Mouse (Mus musculus) CH12.LX (cell line): ENCODE results near the gene Fat2. TPM values are rescaled to one million over a fixed set of nuclear protein-coding genes. Genes with fewer than 3 reads are reported as not detected.

Experiments used
- DNase-seq: peaks from one replicate; pipeline ENCODE4 v3.0.0-alpha.2; 2013; ENCODE audit errors: extremely low read depth
- H3K27ac ChIP-seq: 2 replicates; pipeline ENCODE4 v1.5.1; 2012; ENCODE audit warnings: low read depth, mild to moderate bottlenecking, control low read depth, moderate library complexity; ENCODE audit not compliant: insufficient read depth
- H3K27me3 ChIP-seq: replicated peaks from 2 replicates; pipeline ENCODE3; 2012; ENCODE audit warnings: inconsistent platforms
- H3K36me3 ChIP-seq, 2 experiments: replicated peaks in 1 of 2; 2 replicates each; pipeline versions ENCODE3 to v1.6.1; 2012; ENCODE audit warnings: inconsistent platforms in 1 of 2, low read length in 1 of 2, mild to moderate bottlenecking in 1 of 2, mixed read lengths in 1 of 2, moderate library complexity in 1 of 2; ENCODE audit not compliant: control insufficient read depth in 1 of 2, insufficient read depth in 1 of 2
- H3K4me1 ChIP-seq, 2 experiments: 2 replicates each; pipeline ENCODE4 v1.6.1; 2012; ENCODE audit warnings: inconsistent platforms in 1 of 2, moderate library complexity in 1 of 2; ENCODE audit not compliant: insufficient read depth in 2 of 2, control insufficient read depth in 1 of 2
- H3K4me2 ChIP-seq: 2 replicates; pipeline ENCODE4 v1.6.1; 2012; ENCODE audit warnings: low read depth, mild to moderate bottlenecking, control low read depth; ENCODE audit not compliant: poor library complexity, insufficient read depth, severe bottlenecking
- H3K4me3 ChIP-seq, 3 experiments: fragments of 150-350 bp in 1 of 3; sonication (generic) in 1 of 3; replicated peaks in 1 of 3; 2 replicates each; pipeline versions ENCODE3 to v1.5.1; 2011 to 2012; ENCODE audit warnings: low read depth in 2 of 3, low read length in 2 of 3, mild to moderate bottlenecking in 2 of 3, moderate library complexity in 2 of 3, control low read depth in 1 of 3, improper control_type of control experiment in 1 of 3, inconsistent platforms in 1 of 3, mixed read lengths in 1 of 3; ENCODE audit not compliant: poor library complexity in 1 of 3
- H3K79me2 ChIP-seq: replicated peaks from 2 replicates; pipeline ENCODE4 v1.6.1; 2012; ENCODE audit warnings: mild to moderate bottlenecking, moderate library complexity; ENCODE audit not compliant: control insufficient read depth, poor library complexity, insufficient read depth, severe bottlenecking; ENCODE audit errors: extremely low read depth
- H3K9ac ChIP-seq: 2 replicates; pipeline ENCODE4 v1.6.1; 2012; ENCODE audit warnings: low read depth, mild to moderate bottlenecking, control low read depth, moderate library complexity; ENCODE audit not compliant: insufficient read depth
- H3K9me3 ChIP-seq: replicated peaks from 2 replicates; pipeline ENCODE3; 2012; ENCODE audit warnings: low read length, inconsistent platforms, mixed read lengths
- BHLHE40 ChIP-seq: IDR thresholded peaks from 2 replicates; pipeline ENCODE4 v1.6.1; 2011; ENCODE audit warnings: mild to moderate bottlenecking, low read depth, low read length, improper control_type of control experiment
- CHD1 ChIP-seq: IDR thresholded peaks from 2 replicates; pipeline ENCODE4 v1.6.1; 2012; ENCODE audit warnings: low read depth, low read length, improper control_type of control experiment, inconsistent platforms
- CHD2 ChIP-seq: IDR thresholded peaks from 2 replicates; pipeline ENCODE4 v1.6.1; 2011; ENCODE audit warnings: low read length, improper control_type of control experiment
- CTCF ChIP-seq, 2 experiments: IDR thresholded peaks in 1 of 2; conservative IDR thresholded peaks in 1 of 2; 2 replicates each; pipeline ENCODE4 v1.5.1; 2011 to 2012; ENCODE audit warnings: low read depth in 2 of 2, low read length in 2 of 2, improper control_type of control experiment in 1 of 2, inconsistent platforms in 1 of 2, mild to moderate bottlenecking in 1 of 2, moderate library complexity in 1 of 2
- E2F4 ChIP-seq: IDR thresholded peaks from 2 replicates; pipeline ENCODE4 v1.6.1; 2011; ENCODE audit warnings: low read depth, low read length, improper control_type of control experiment; ENCODE audit not compliant: insufficient replicate concordance
- ELF1 ChIP-seq: IDR thresholded peaks from 2 replicates; pipeline ENCODE4 v1.6.1; 2014; ENCODE audit warnings: low read depth, mild to moderate bottlenecking, inconsistent platforms, low read length, improper control_type of control experiment
- EP300 ChIP-seq: IDR thresholded peaks from 2 replicates; pipeline ENCODE4 v1.6.1; 2011; ENCODE audit warnings: low read length, improper control_type of control experiment
- GABPA ChIP-seq: IDR thresholded peaks from 2 replicates; pipeline ENCODE4 v1.6.1; 2012; ENCODE audit warnings: low read depth, low read length, improper control_type of control experiment, inconsistent platforms; ENCODE audit not compliant: insufficient replicate concordance
- IRF4 ChIP-seq: IDR thresholded peaks from 2 replicates; pipeline ENCODE4 v1.6.1; 2014; ENCODE audit warnings: low read depth, mild to moderate bottlenecking, inconsistent platforms, low read length, improper control_type of control experiment
- JUN ChIP-seq: IDR thresholded peaks from 2 replicates; pipeline ENCODE4 v1.6.1; 2011; ENCODE audit warnings: low read depth, mild to moderate bottlenecking, low read length, improper control_type of control experiment, moderate library complexity; ENCODE audit not compliant: insufficient read depth
- JUND ChIP-seq: conservative IDR thresholded peaks from 2 replicates; pipeline ENCODE4 v1.6.1; 2011; ENCODE audit warnings: low read depth, low read length, improper control_type of control experiment
- KAT2A ChIP-seq: IDR thresholded peaks from 2 replicates; pipeline ENCODE4 v1.6.1; 2012; ENCODE audit warnings: low read length, improper control_type of control experiment, inconsistent platforms; ENCODE audit not compliant: insufficient replicate concordance
- MAFK ChIP-seq: IDR thresholded peaks from 2 replicates; pipeline ENCODE4 v1.6.1; 2011; ENCODE audit warnings: low read length, improper control_type of control experiment; ENCODE audit not compliant: insufficient replicate concordance
- MAX ChIP-seq: IDR thresholded peaks from 2 replicates; pipeline ENCODE4 v1.6.1; 2011; ENCODE audit warnings: low read length, improper control_type of control experiment
- MAZ ChIP-seq: IDR thresholded peaks from 2 replicates; pipeline ENCODE4 v1.6.1; 2012; ENCODE audit warnings: low read depth, mild to moderate bottlenecking, inconsistent platforms, low read length, improper control_type of control experiment, moderate library complexity
- MEF2A ChIP-seq: IDR thresholded peaks from 2 replicates; pipeline ENCODE4 v1.6.1; 2014; ENCODE audit warnings: low read depth, mild to moderate bottlenecking, inconsistent platforms, low read length, improper control_type of control experiment, borderline replicate concordance
- MXI1 ChIP-seq: IDR thresholded peaks from 2 replicates; pipeline ENCODE4 v1.6.1; 2011; ENCODE audit warnings: mild to moderate bottlenecking, low read depth, low read length, improper control_type of control experiment
- MYC ChIP-seq: IDR thresholded peaks from 2 replicates; pipeline ENCODE4 v1.6.1; 2011; ENCODE audit warnings: low read depth, mild to moderate bottlenecking, improper control_type of control experiment, low read length
- PAX5 ChIP-seq: IDR thresholded peaks from 2 replicates; pipeline ENCODE4 v1.6.1; 2012; ENCODE audit warnings: low read length, inconsistent platforms, mixed read lengths
- POLR2A ChIP-seq: IDR thresholded peaks from 2 replicates; pipeline ENCODE4 v1.6.1; 2011; ENCODE audit warnings: low read depth, mild to moderate bottlenecking, improper control_type of control experiment, low read length
- POLR2AphosphoS2 ChIP-seq: IDR thresholded peaks from 2 replicates; pipeline ENCODE4 v1.6.1; 2011; ENCODE audit warnings: low read depth, low read length, improper control_type of control experiment
- SIN3A ChIP-seq: IDR thresholded peaks from 2 replicates; pipeline ENCODE4 v1.6.1; 2012; ENCODE audit warnings: low read length, improper control_type of control experiment, inconsistent platforms
- SMC3 ChIP-seq: IDR thresholded peaks from 2 replicates; pipeline ENCODE4 v1.6.1; 2011; ENCODE audit warnings: low read depth, low read length, improper control_type of control experiment
- TBP ChIP-seq: conservative IDR thresholded peaks from 2 replicates; pipeline ENCODE4 v1.6.1; 2011; ENCODE audit warnings: low read depth, low read length, improper control_type of control experiment
- UBTF ChIP-seq: IDR thresholded peaks from 2 replicates; pipeline ENCODE4 v1.6.1; 2012; ENCODE audit warnings: low read depth, mild to moderate bottlenecking, inconsistent platforms, low read length, improper control_type of control experiment, moderate library complexity
- USF1 ChIP-seq: IDR thresholded peaks from 2 replicates; pipeline ENCODE4 v1.6.1; 2014; ENCODE audit warnings: low read depth, mild to moderate bottlenecking, inconsistent platforms, low read length, improper control_type of control experiment
- USF2 ChIP-seq: conservative IDR thresholded peaks from 2 replicates; pipeline ENCODE4 v1.6.1; 2011; ENCODE audit warnings: low read depth, low read length, improper control_type of control experiment
- ZKSCAN1 ChIP-seq: IDR thresholded peaks from 2 replicates; pipeline ENCODE4 v1.6.1; 2012; ENCODE audit warnings: low read depth, inconsistent platforms, low read length, improper control_type of control experiment, borderline replicate concordance
- ZNF384 ChIP-seq: IDR thresholded peaks from 2 replicates; pipeline ENCODE4 v1.6.1; 2012; ENCODE audit warnings: low read depth, low read length, improper control_type of control experiment, inconsistent platforms
- dilution Hi-C: fragments of 300-500 bp; cut with MboI; formaldehyde crosslinking; loops from 2 replicates; pipeline ENCODE4 v1.14.3; 2020; ENCODE audit warnings: low sequenced_read_pairs; ENCODE audit not compliant: extremely low pct_unique_long_range_greater_than_20kb, extremely low pct_ligation_motif_present
- in situ Hi-C: fragments of 300-500 bp; cut with MboI; formaldehyde crosslinking; loops from 3 replicates; pipeline ENCODE4 v1.14.3; 2019; ENCODE audit warnings: low sequenced_read_pairs, low pct_ligation_motif_present, low pct_unique_long_range_greater_than_20kb, mixed read lengths
- polyA plus RNA-seq: library from polyadenylated mRNA; unstranded; fragments of >175 nt; gene quantifications from 2 replicates; pipeline ENCODE4 v1.2.1, GENCODE M21; 2012; ENCODE audit warnings: low read depth; ENCODE audit not compliant: insufficient read length
- total RNA-seq, 2 experiments: library from RNA; depleted of rRNA; stranded (reverse); fragments of 300-350 nt in 1 of 2; fragments of >200 nt in 1 of 2; gene quantifications; 2 replicates each; pipeline ENCODE4 v1.2.3; 2012 to 2014

Fat2 gene
- total and polyA plus RNA-seq, 3 experiments = under 0.01 TPM; not detected in 2

DNA sequence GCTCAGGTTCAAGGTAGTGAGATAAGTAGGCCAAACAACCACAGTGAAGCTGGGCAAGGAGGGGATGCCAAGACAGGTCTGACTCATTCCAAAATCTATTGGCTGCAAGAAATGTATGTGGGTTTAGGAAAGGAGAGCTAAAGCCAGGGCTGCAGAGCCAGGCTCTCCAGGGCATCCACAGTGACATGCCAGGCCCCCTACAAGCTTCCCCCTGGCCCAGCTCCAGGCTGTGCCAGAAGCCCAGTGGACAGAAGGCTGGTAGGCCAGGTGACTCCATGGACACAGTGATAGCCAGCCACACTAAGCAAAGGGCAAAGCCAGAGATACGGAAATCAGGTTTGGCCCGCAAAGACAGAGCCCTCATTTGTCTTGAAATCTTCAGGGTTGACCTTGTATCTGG, 20.5 kb upstream of the Fat2 start:
- no peaks in the 10 kb centered on the region for H3K4me1 ChIP-seq
- no peak for TF ChIP-seq MAFK
- TF ChIP-seq POLR2A = no peak
- no peak for TF ChIP-seq CHD1
- no peak for TF ChIP-seq MYC
- TF ChIP-seq SIN3A = no peak
- TF ChIP-seq UBTF = no peak
- TF ChIP-seq PAX5 = no peak
- TF ChIP-seq KAT2A = no peak
- TF ChIP-seq BHLHE40 = no peak
- TF ChIP-seq MAX = no peak
- no peak for TF ChIP-seq MAZ
- no peak for TF ChIP-seq MEF2A
- no peak for TF ChIP-seq EP300
- no peak for TF ChIP-seq ZKSCAN1
- TF ChIP-seq CHD2 = no peak
- no peak for TF ChIP-seq SMC3
- TF ChIP-seq POLR2AphosphoS2 = no peak
- no peak for TF ChIP-seq USF1
- no peak for TF ChIP-seq E2F4
- H3K9me3 ChIP-seq = no peaks in the 10 kb centered on the region
- peaks cover 79% of the 10 kb centered on the region for H3K27me3 ChIP-seq
- H3K27ac ChIP-seq = no peak overlapping the region
- H3K4me2 ChIP-seq = no peak overlapping the region
- DNase-seq = no peak
- in situ Hi-C loops = no loop called here
- H3K79me2 ChIP-seq = no peaks in the 10 kb centered on the region
- H3K4me3 ChIP-seq = no peak overlapping the region
- no peaks in the 10 kb centered on the region for H3K36me3 ChIP-seq
- dilution Hi-C loops = no loop called here
- H3K9ac ChIP-seq = no peak overlapping the region

DNA sequence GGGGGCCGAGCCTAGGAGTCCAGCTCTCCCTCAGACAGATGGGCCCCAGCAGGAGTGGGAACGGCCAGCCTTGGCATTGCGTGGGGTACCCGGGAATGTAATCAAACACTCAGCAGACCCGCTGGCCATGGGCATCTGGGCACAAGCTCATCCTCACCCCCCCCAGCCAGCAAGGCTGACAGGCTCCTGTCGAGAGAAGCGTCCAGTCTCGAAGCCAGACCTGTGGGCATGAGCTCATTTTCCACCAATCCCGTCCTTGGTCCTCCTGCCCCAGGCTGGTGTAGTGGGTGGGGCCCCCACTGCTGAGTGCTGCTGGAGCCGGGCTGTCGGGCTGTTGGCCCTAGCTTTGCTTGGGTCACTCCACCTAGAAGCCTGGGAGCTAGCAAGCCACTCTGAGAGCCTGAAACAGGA, 5.6 kb upstream of the Fat2 start:
- TF ChIP-seq IRF4 (no peak), MAFK (no peak), USF2 (no peak), POLR2AphosphoS2 (no peak), KAT2A (no peak), GABPA (no peak), BHLHE40 (no peak), JUN (no peak), SIN3A (no peak), MXI1 (no peak), TBP (no peak), JUND (no peak), ELF1 (no peak), PAX5 (no peak), CTCF (conservative IDR thresholded peaks at IDR 0.05 in 1 of 2, IDR thresholded peaks at IDR 0.05 in 1 of 2; ENCODE audit: low read depth in 2 of 2, low read length in 2 of 2) (no peak), ZKSCAN1 (no peak), ZNF384 (no peak)
- TF ChIP-seq, all 38 proteins: peak for 0
- Histone ChIP-seq H3K9ac (no peak overlapping the region), H3K9me3 (peaks cover 7% of the 10 kb centered on the region), H3K4me3 (no peak overlapping the region), H3K79me2 (no peaks in the 10 kb centered on the region), H3K27ac (no peak overlapping the region), H3K4me2 (no peak overlapping the region), H3K4me1 (peaks cover under 1 to 4% of the 10 kb centered on the region in 2 experiments; a peak in 3 of 4 replicates), H3K27me3 (peaks cover 61% of the 10 kb centered on the region), H3K36me3 (no peaks in the 10 kb centered on the region)
- dilution Hi-C loops (no loop called here), in situ Hi-C loops (no loop called here)
- no peak for DNase-seq
